ENCODE assay signal across 8 mouse cellular contexts in genomic region chr4:40906298-40906697, GRCm38 (mm10). TPM values are rescaled to one million over a fixed set of nuclear protein-coding genes. Genes with fewer than 3 reads are reported as not detected.
DNase-seq lines count a peak whose midpoint lies in the region; TF ChIP-seq lines count a peak whose summit lies in the region.
"Had no signal": no experiment of that assay in that cellular context is flagged by ENCODE, and none has a peak within 500 bp of the region (broad histone marks: within the 10 kb centered on the region; RNA-seq: fewer than 3 reads in every experiment).

No protein-coding gene starts in this region.

- TF ChIP-seq POLR2A in kidney, adult 2 months (IDR thresholded peaks at IDR 0.05; ENCODE audit: low read depth, low read length) = no peak

- no peaks in the 10 kb centered on the region for H3K36me3 ChIP-seq in kidney, adult 2 months (ENCODE audit: control insufficient read depth, insufficient read depth, low read length)
- H3K36me3 ChIP-seq: embryonic facial prominence, embryonic 12.5 days had no signal

- H3K27ac ChIP-seq in kidney, adult 2 months (ENCODE audit: insufficient read depth, low read depth, low read length) = no peak overlapping the region
- H3K27ac ChIP-seq: embryonic facial prominence, embryonic 12.5 days had no signal

- WGBS in kidney, adult 2 months = 12% methylated on average over 1 of the region's 1 CpGs

- peak; percentile 61 for DNase-seq in kidney, adult 2 months
- DNase-seq in kidney, adult 11 months = no peak
- DNase-seq in CD4-positive helper T cell, adult 2 months (ENCODE audit: low read depth, low spot score) = peak; percentile 63
- DNase-seq in NIH3T3 (ENCODE audit: low read depth) = peak; percentile 66
- DNase-seq in lung, postnatal 25 days (ENCODE audit: low spot score) = peak; percentile 56
- DNase-seq in right cerebral cortex, adult 18-20 months = no peak
- no peak for DNase-seq in frontal cortex, postnatal 14 days (ENCODE audit: low spot score in 2 of 2)

- H3K4me1 ChIP-seq in kidney, adult 2 months (ENCODE audit: control insufficient read depth, insufficient read depth, low read length) = peaks cover 7% of the 10 kb centered on the region
- H3K4me1 ChIP-seq: embryonic facial prominence, embryonic 12.5 days had no signal

- no peak overlapping the region for H3K4me3 ChIP-seq in kidney, adult 2 months (ENCODE audit: insufficient read depth, low read depth, low read length)
- H3K4me3 ChIP-seq: embryonic facial prominence, embryonic 12.5 days had no signal

- no peaks in the 10 kb centered on the region for H3K27me3 ChIP-seq in kidney, adult 2 months (replicated peaks; ENCODE audit: control insufficient read depth, insufficient read depth, low read length)
- H3K27me3 ChIP-seq: embryonic facial prominence, embryonic 12.5 days had no signal

- TF ChIP-seq CTCF in kidney, adult 2 months (conservative IDR thresholded peaks at IDR 0.05; ENCODE audit: insufficient read depth, insufficient read length, low read depth, low read length) = 0 out of 2 replicates have a peak, but pooled peaks have one; percentile 18

RNA-seq across cellular contexts. Expression of gene Spink4, which starts 13.6 kb away (rescaled TPM):
- polyA plus RNA-seq in kidney, adult 2 months (2012; rRNA removed) = 2.6 and 3.2 TPM in 2 replicates
- polyA plus RNA-seq: embryonic facial prominence, embryonic 12.5 days had no signal

RNA-seq across cellular contexts. Expression of gene Bag1, which starts 41.8 kb away (rescaled TPM):
- 133 and 162 TPM in 2 replicates for polyA plus RNA-seq in kidney, adult 2 months (2012; rRNA removed)

RNA-seq across cellular contexts. Expression of gene Chmp5, which starts 41.9 kb away (rescaled TPM):
- polyA plus RNA-seq in kidney, adult 2 months (2012; rRNA removed) = 25.7 and 41.9 TPM in 2 replicates

RNA-seq across cellular contexts. Expression of gene B4galt1, which starts 52.5 kb away (rescaled TPM):
- 20.1 and 22.2 TPM in 2 replicates for polyA plus RNA-seq in kidney, adult 2 months (2012; rRNA removed)

Comparison
In these comparisons a context has a peak if more than half of its experiments do, and no peak if none do; other contexts are left out.
1. DNase-seq: peak in kidney, adult 2 months (single experiment), CD4-positive helper T cell, adult 2 months (single experiment), NIH3T3 (single experiment) and lung, postnatal 25 days (single experiment); none in kidney, adult 11 months (single experiment), right cerebral cortex, adult 18-20 months (single experiment) and frontal cortex, postnatal 14 days (0 of 2).